Mouse (Mus musculus) limb, embryonic 13.5 days (tissue): ENCODE measurements around the gene Mob3b. TPM values are rescaled to one million over a fixed set of nuclear protein-coding genes. Genes with fewer than 3 reads are reported as not detected.

ENCODE experiments used
- polyA plus RNA-seq: library from polyadenylated mRNA; unstranded; fragments of >200 nt; fragmentation: Nextera tagmentation; extraction: Ambion mirVana; gene quantifications from 2 replicates; pipeline ENCODE4 v1.2.1, GENCODE M21; 2015

Mob3b gene
- polyA plus RNA-seq, 1 experiment from 2014 or later, result 13.5 TPM

Other genes with a start within 250 kb of the Mob3b start
- 0.31 and 0.33 TPM in 2 replicates for gene Ifnk, start 5.4 kb downstream of the Mob3b start, polyA plus RNA-seq
- 11.1 and 13.2 TPM in 2 replicates for gene C9orf72, start 68.7 kb upstream of the Mob3b start, polyA plus RNA-seq